In the genomic region with DNA sequence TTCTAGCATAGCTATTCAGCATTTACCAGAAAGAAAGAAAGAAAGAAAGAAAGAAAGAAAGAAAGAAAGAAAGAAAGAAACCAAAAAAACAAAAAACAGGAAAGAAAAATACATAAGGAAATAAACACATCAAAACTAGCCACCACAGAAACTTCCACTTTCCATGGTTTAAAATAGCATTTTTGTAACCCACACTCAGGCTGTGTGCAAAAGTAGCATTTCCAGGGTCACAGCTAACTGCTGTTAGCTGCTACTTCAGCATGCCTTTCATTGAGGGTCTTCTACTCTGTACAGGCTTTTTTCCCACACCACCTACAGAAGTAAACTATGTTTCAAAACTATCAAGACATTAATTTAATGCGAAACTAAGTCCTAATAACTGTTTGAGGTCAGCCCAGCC, we compare ENCODE assay signal across 37 mouse cellular contexts. TPM values are rescaled to one million over a fixed set of nuclear protein-coding genes. Genes with fewer than 3 reads are reported as not detected.
A peak's percentile ranks its signal among the peaks of the same experiment; 100 is the strongest.
DNase-seq lines count a peak whose midpoint lies in the region; ATAC-seq and TF ChIP-seq lines count a peak whose summit lies in the region.
"Had no signal": no experiment of that assay in that cellular context is flagged by ENCODE, and none has a peak within 500 bp of the region (broad histone marks: within the 10 kb centered on the region; RNA-seq: fewer than 3 reads in every experiment).

No protein-coding gene starts in this region.

- H3K27ac ChIP-seq in embryonic facial prominence, embryonic 14.5 days (replicated peaks; ENCODE audit: low read depth, low read length), result no peak overlapping the region
- no peak overlapping the region for H3K27ac ChIP-seq in embryonic facial prominence, embryonic 10.5 days (replicated peaks)
- H3K27ac ChIP-seq in left cerebral cortex, adult 2 months, result 0 out of 2 replicates have a peak overlapping the region, but pooled peaks have one; percentile 3
- H3K27ac ChIP-seq in stomach, embryonic 15.5 days, result 0 out of 2 replicates have a peak overlapping the region, but pooled peaks have one; percentile 3
- H3K27ac ChIP-seq in stomach, postnatal 0 days (replicated peaks), result no peak overlapping the region
- peak overlapping the region; percentile 45; the same call in 1 of the 2 replicates for H3K27ac ChIP-seq in small intestine, adult 2 months (ENCODE audit: insufficient read depth, low read depth, low read length)
- H3K27ac ChIP-seq: forebrain, embryonic 12.5 days; heart, embryonic 10.5 days; heart, embryonic 15.5 days; hindbrain, embryonic 13.5 days; kidney, embryonic 15.5 days; limb, embryonic 13.5 days; midbrain, embryonic 15.5 days had no signal

- peaks cover 23% of the 10 kb centered on the region for H3K4me1 ChIP-seq in embryonic facial prominence, embryonic 14.5 days (ENCODE audit: control insufficient read depth, insufficient read depth, low read length)
- peaks cover 51% of the 10 kb centered on the region for H3K4me1 ChIP-seq in embryonic facial prominence, embryonic 10.5 days
- H3K4me1 ChIP-seq in stomach, embryonic 15.5 days, result peaks cover 28% of the 10 kb centered on the region
- H3K4me1 ChIP-seq in stomach, postnatal 0 days (replicated peaks; ENCODE audit: control insufficient read depth, insufficient read depth), result peaks cover 5% of the 10 kb centered on the region; the same call in 1 of the 2 replicates
- peaks cover 9% of the 10 kb centered on the region for H3K4me1 ChIP-seq in small intestine, adult 2 months (ENCODE audit: control insufficient read depth, insufficient read depth, insufficient read length, low read length)

- peaks cover 17% of the 10 kb centered on the region for H3K36me3 ChIP-seq in embryonic facial prominence, embryonic 14.5 days (ENCODE audit: control insufficient read depth, insufficient read depth, low read length)
- peaks cover 42% of the 10 kb centered on the region for H3K36me3 ChIP-seq in embryonic facial prominence, embryonic 10.5 days (replicated peaks)
- H3K36me3 ChIP-seq in stomach, embryonic 15.5 days, result 0 out of 2 replicates have a peak, but pooled peaks cover 6% of the 10 kb centered on the region
- peaks cover 9% of the 10 kb centered on the region; the same call in 1 of the 2 replicates for H3K36me3 ChIP-seq in stomach, postnatal 0 days (ENCODE audit: control insufficient read depth, insufficient read depth, low read length)
- H3K36me3 ChIP-seq in small intestine, adult 2 months (ENCODE audit: control insufficient read depth, insufficient read depth, low read length), result peaks cover 15% of the 10 kb centered on the region

- TF ChIP-seq POLR2A in small intestine, adult 2 months (IDR thresholded peaks at IDR 0.05; ENCODE audit: low read depth, low read length), result no peak

- 0 out of 2 replicates have a peak overlapping the region, but pooled peaks have one; percentile 22 for H3K9ac ChIP-seq in embryonic facial prominence, embryonic 14.5 days (ENCODE audit: low read depth, low read length)
- H3K9ac ChIP-seq in stomach, embryonic 15.5 days, result no peak overlapping the region
- no peak overlapping the region for H3K9ac ChIP-seq in stomach, postnatal 0 days (ENCODE audit: low read length)
- H3K9ac ChIP-seq: embryonic facial prominence, embryonic 15.5 days; forebrain, embryonic 12.5 days; forebrain, postnatal 0 days; heart, embryonic 15.5 days; hindbrain, embryonic 13.5 days; kidney, embryonic 15.5 days; limb, embryonic 13.5 days; midbrain, embryonic 15.5 days had no signal

- H3K9me3 ChIP-seq in embryonic facial prominence, embryonic 14.5 days (ENCODE audit: control insufficient read depth, low read length), result 0 out of 2 replicates have a peak, but pooled peaks cover 4% of the 10 kb centered on the region
- no peaks in the 10 kb centered on the region for H3K9me3 ChIP-seq in embryonic facial prominence, embryonic 10.5 days
- H3K9me3 ChIP-seq in stomach, embryonic 15.5 days, result no peaks in the 10 kb centered on the region
- H3K9me3 ChIP-seq in stomach, postnatal 0 days (ENCODE audit: control insufficient read depth, low read length), result no peaks in the 10 kb centered on the region
- H3K9me3 ChIP-seq: embryonic facial prominence, embryonic 15.5 days; forebrain, embryonic 12.5 days; heart, embryonic 10.5 days; heart, embryonic 15.5 days; hindbrain, embryonic 13.5 days; kidney, embryonic 15.5 days; limb, embryonic 13.5 days; midbrain, embryonic 15.5 days had no signal

- no peak for TF ChIP-seq EP300 in stomach, postnatal 0 days (optimal IDR thresholded peaks at IDR 0.05)

- no peak overlapping the region for H3K4me2 ChIP-seq in embryonic facial prominence, embryonic 14.5 days (ENCODE audit: low read depth, low read length)
- H3K4me2 ChIP-seq in stomach, embryonic 15.5 days, result no peak overlapping the region
- H3K4me2 ChIP-seq in stomach, postnatal 0 days (replicated peaks; ENCODE audit: low read depth), result no peak overlapping the region; the same call in 1 of the 2 replicates
- H3K4me2 ChIP-seq: embryonic facial prominence, embryonic 15.5 days; forebrain, embryonic 12.5 days; heart, embryonic 15.5 days; hindbrain, embryonic 13.5 days; kidney, embryonic 15.5 days; limb, embryonic 13.5 days; midbrain, embryonic 15.5 days had no signal

- DNase-seq in embryonic facial prominence, embryonic 14.5 days (ENCODE audit: low spot score), result no peak
- DNase-seq in embryonic facial prominence, embryonic 10.5 days (ENCODE audit: low spot score), result no peak
- DNase-seq in left cerebral cortex, adult 2 months (ENCODE audit: extremely low spot score in 1 of 2, low spot score in 2 of 2), result no peak
- no peak for DNase-seq in left cerebral cortex, adult 8-10 months (ENCODE audit: low spot score in 2 of 2)
- no peak for DNase-seq in stomach, postnatal 0 days (ENCODE audit: low spot score)
- DNase-seq in left cerebral cortex, adult 11 months (ENCODE audit: low spot score), result no peak
- DNase-seq: adrenal gland, postnatal 14 days; cerebellum, adult 18-20 months; cerebellum, postnatal 10 days; forebrain, postnatal 0 days; gastrocnemius, postnatal 25 days; heart, adult 11 months; heart, postnatal 36 days; kidney, adult 11 months; kidney, postnatal 36 days; layer of hippocampus, postnatal 36 days; lung, adult 18-20 months; lung, postnatal 4 days; right cerebral cortex, adult 18-20 months; thymus, adult 18-20 months; thymus, postnatal 25 days had no signal

- no peak overlapping the region for H3K4me3 ChIP-seq in embryonic facial prominence, embryonic 14.5 days (ENCODE audit: low read depth, low read length)
- H3K4me3 ChIP-seq in embryonic facial prominence, embryonic 10.5 days, result no peak overlapping the region
- H3K4me3 ChIP-seq in left cerebral cortex, adult 2 months, result no peak overlapping the region
- no peak overlapping the region for H3K4me3 ChIP-seq in stomach, embryonic 15.5 days (replicated peaks)
- H3K4me3 ChIP-seq in stomach, postnatal 0 days (ENCODE audit: low read depth, low read length), result no peak overlapping the region
- H3K4me3 ChIP-seq in small intestine, adult 2 months (ENCODE audit: low read depth, low read length), result no peak overlapping the region
- H3K4me3 ChIP-seq: embryonic facial prominence, embryonic 15.5 days; forebrain, embryonic 12.5 days; heart, embryonic 15.5 days; hindbrain, embryonic 13.5 days; kidney, embryonic 15.5 days; limb, embryonic 13.5 days; midbrain, embryonic 15.5 days had no signal

- TF ChIP-seq CTCF in left cerebral cortex, adult 2 months (IDR thresholded peaks at IDR 0.05), result no peak
- TF ChIP-seq CTCF in stomach, postnatal 0 days (IDR thresholded peaks at IDR 0.05; ENCODE audit: low read depth), result no peak
- no peak for TF ChIP-seq CTCF in small intestine, adult 2 months (IDR thresholded peaks at IDR 0.05; ENCODE audit: extremely low read depth, insufficient read length, insufficient replicate concordance, low read depth, low read length)

- intact Hi-C loops in left cerebral cortex, adult 2 months (cut with DNase I), result no loop called here

- H3K27me3 ChIP-seq in embryonic facial prominence, embryonic 14.5 days (replicated peaks; ENCODE audit: control insufficient read depth, insufficient read depth, low read length), result no peaks in the 10 kb centered on the region
- H3K27me3 ChIP-seq in embryonic facial prominence, embryonic 10.5 days (replicated peaks; ENCODE audit: low read depth, poor library complexity, severe bottlenecking), result no peaks in the 10 kb centered on the region
- no peaks in the 10 kb centered on the region for H3K27me3 ChIP-seq in stomach, embryonic 15.5 days (replicated peaks)
- no peaks in the 10 kb centered on the region for H3K27me3 ChIP-seq in stomach, postnatal 0 days (ENCODE audit: control insufficient read depth, insufficient read depth, low read length)
- H3K27me3 ChIP-seq in small intestine, adult 2 months (ENCODE audit: control insufficient read depth, insufficient read depth, low read length), result no peaks in the 10 kb centered on the region
- H3K27me3 ChIP-seq: embryonic facial prominence, embryonic 15.5 days; forebrain, embryonic 12.5 days; heart, embryonic 15.5 days; hindbrain, embryonic 13.5 days; kidney, embryonic 15.5 days; limb, embryonic 13.5 days; midbrain, embryonic 15.5 days had no signal

- no peak for ATAC-seq in embryonic facial prominence, embryonic 14.5 days (ENCODE audit: low read depth)
- ATAC-seq in stomach, embryonic 15.5 days (ENCODE audit: insufficient read depth, low FRiP score, low read depth), result no peak
- no peak for ATAC-seq in stomach, postnatal 0 days (ENCODE audit: low FRiP score, low TSS enrichment)
- ATAC-seq: forebrain, postnatal 0 days; lung, postnatal 0 days; midbrain, embryonic 15.5 days had no signal

- WGBS in embryonic facial prominence, embryonic 14.5 days, result 81% methylated on average over 1 of the region's 1 CpGs
- WGBS in embryonic facial prominence, embryonic 10.5 days, result 89% methylated on average over 1 of the region's 1 CpGs
- WGBS in stomach, embryonic 15.5 days, result 84% methylated on average over 1 of the region's 1 CpGs
- 79% methylated on average over 1 of the region's 1 CpGs for WGBS in stomach, postnatal 0 days
- WGBS in small intestine, adult 2 months, result 57% methylated on average over 1 of the region's 1 CpGs

RNA-seq across cellular contexts. Expression of a gene that starts 3.9 kb away (rescaled TPM):
- polyA plus RNA-seq in embryonic facial prominence, embryonic 14.5 days (2014; fragmentation: Nextera tagmentation; extraction: Ambion mirVana), result 18.8 and 19.4 TPM in 2 replicates
- 28.1 and 31.8 TPM in 2 replicates for polyA plus RNA-seq in embryonic facial prominence, embryonic 10.5 days (2016; fragmentation: Nextera tagmentation; extraction: Ambion mirVana)
- total RNA-seq in left cerebral cortex, adult 2 months (2021), result 10 to 100 TPM; 47.8 to 48.5 TPM
- 10 to 100 TPM; 40.6 to 44.3 (median 42.9) TPM for total RNA-seq in left cerebral cortex, adult 8-10 months (2022)
- polyA plus RNA-seq in stomach, embryonic 15.5 days (2015; fragmentation: Nextera tagmentation; extraction: Ambion mirVana), result 23.2 and 23.3 TPM in 2 replicates
- polyA plus RNA-seq in stomach, postnatal 0 days (2015; fragmentation: Nextera tagmentation; extraction: Ambion mirVana), result 14.4 TPM in 2 replicates
- 15.4 and 21.2 TPM in 2 replicates for polyA plus RNA-seq in small intestine, adult 2 months (2012; rRNA removed)

RNA-seq across cellular contexts. Expression of a gene that starts 27.2 kb away (rescaled TPM):
- polyA plus RNA-seq in embryonic facial prominence, embryonic 14.5 days (2014; fragmentation: Nextera tagmentation; extraction: Ambion mirVana), result 0.13 and 0.29 TPM in 2 replicates
- polyA plus RNA-seq in embryonic facial prominence, embryonic 10.5 days (2016; fragmentation: Nextera tagmentation; extraction: Ambion mirVana), result not detected in 2 replicates
- total RNA-seq in left cerebral cortex, adult 2 months (2021), result 1 to 10 TPM; 2.0 to 2.7 TPM
- total RNA-seq in left cerebral cortex, adult 8-10 months (2022), result 1 to 10 TPM; 1.2 to 3.1 (median 1.8) TPM
- 7.0 and 10.0 TPM in 2 replicates for polyA plus RNA-seq in stomach, embryonic 15.5 days (2015; fragmentation: Nextera tagmentation; extraction: Ambion mirVana)
- 0.13 and 0.34 TPM in 2 replicates for polyA plus RNA-seq in stomach, postnatal 0 days (2015; fragmentation: Nextera tagmentation; extraction: Ambion mirVana)
- polyA plus RNA-seq in small intestine, adult 2 months (2012; rRNA removed), result 13.3 and 19.0 TPM in 2 replicates
- total RNA-seq: common myeloid progenitor, adult 5-6 weeks; forebrain, postnatal 0 days; layer of hippocampus, adult 8-10 months; neutrophil, adult 5-6 weeks had no signal
- polyA plus RNA-seq: forebrain, embryonic 12.5 days; forebrain, postnatal 0 days; hindbrain, embryonic 13.5 days; midbrain, embryonic 15.5 days; neural tube, embryonic 11.5 days had no signal

RNA-seq across cellular contexts. Expression of a gene that starts 33.9 kb away (rescaled TPM):
- polyA plus RNA-seq in embryonic facial prominence, embryonic 14.5 days (2014; fragmentation: Nextera tagmentation; extraction: Ambion mirVana), result 1.9 and 2.7 TPM in 2 replicates
- 1.1 and 2.3 TPM in 2 replicates for polyA plus RNA-seq in embryonic facial prominence, embryonic 10.5 days (2016; fragmentation: Nextera tagmentation; extraction: Ambion mirVana)
- 1 to 10 TPM; 1.1 to 1.2 TPM for total RNA-seq in left cerebral cortex, adult 2 months (2021)
- total RNA-seq in left cerebral cortex, adult 8-10 months (2022), result 1 to 10 TPM in 3 of 4 experiments, not detected in 1; 2.3 to 2.6 (median 2.3) TPM
- 1.0 TPM in 1 of 2 replicates, not detected in the other for polyA plus RNA-seq in stomach, embryonic 15.5 days (2015; fragmentation: Nextera tagmentation; extraction: Ambion mirVana)
- not detected in 2 replicates for polyA plus RNA-seq in stomach, postnatal 0 days (2015; fragmentation: Nextera tagmentation; extraction: Ambion mirVana)
- 9.8 and 16.5 TPM in 2 replicates for polyA plus RNA-seq in small intestine, adult 2 months (2012; rRNA removed)
- total RNA-seq: layer of hippocampus, postnatal 36 days had no signal
- polyA plus RNA-seq: embryonic facial prominence, embryonic 15.5 days; heart, embryonic 15.5 days; kidney, embryonic 15.5 days; lung, postnatal 0 days; neural tube, embryonic 11.5 days; stomach, embryonic 16.5 days had no signal

RNA-seq across cellular contexts. Expression of a gene that starts 54.6 kb away (rescaled TPM):
- 3.7 and 4.5 TPM in 2 replicates for polyA plus RNA-seq in embryonic facial prominence, embryonic 14.5 days (2014; fragmentation: Nextera tagmentation; extraction: Ambion mirVana)
- polyA plus RNA-seq in embryonic facial prominence, embryonic 10.5 days (2016; fragmentation: Nextera tagmentation; extraction: Ambion mirVana), result 4.9 and 5.2 TPM in 2 replicates
- 10 to 100 TPM; 90.1 to 94.2 TPM for total RNA-seq in left cerebral cortex, adult 2 months (2021)
- 100 to 1,000 TPM; 103 to 120 (median 107) TPM for total RNA-seq in left cerebral cortex, adult 8-10 months (2022)
- 6.2 and 6.9 TPM in 2 replicates for polyA plus RNA-seq in stomach, embryonic 15.5 days (2015; fragmentation: Nextera tagmentation; extraction: Ambion mirVana)
- 3.5 and 4.3 TPM in 2 replicates for polyA plus RNA-seq in stomach, postnatal 0 days (2015; fragmentation: Nextera tagmentation; extraction: Ambion mirVana)
- polyA plus RNA-seq in small intestine, adult 2 months (2012; rRNA removed), result 9.7 and 17.0 TPM in 2 replicates

Comparison
In these comparisons a context has a peak if more than half of its experiments do, and no peak if none do; other contexts are left out.
1. H3K27ac ChIP-seq: peak in left cerebral cortex, adult 2 months (single experiment), stomach, embryonic 15.5 days (single experiment) and small intestine, adult 2 months (single experiment); none in embryonic facial prominence, embryonic 14.5 days (single experiment), embryonic facial prominence, embryonic 10.5 days (single experiment) and stomach, postnatal 0 days (single experiment).